Mouse (Mus musculus) kidney, postnatal 0 days (tissue): ENCODE measurements around the gene Taldo1. TPM values are rescaled to one million over a fixed set of nuclear protein-coding genes. Genes with fewer than 3 reads are reported as not detected.

ENCODE experiments used
- ATAC-seq: fragments of 200-750 bp; cut with Nextera tagmentation; replicated peaks from 2 replicates; pipeline ENCODE4 v1.8.0; 2017; ENCODE audit warnings: low read depth, moderate number of reproducible peaks, moderate TSS enrichment, moderate library complexity; ENCODE audit not compliant: low FRiP score
- DNase-seq: peaks from one replicate; pipeline ENCODE4 v3.0.0-alpha.2; 2016; ENCODE audit warnings: low spot score
- H3K27ac ChIP-seq: fragments of 300-500 bp; sonication (generic); 2 replicates; pipeline ENCODE4 v1.5.1; 2014; ENCODE audit warnings: mild to moderate bottlenecking
- H3K27me3 ChIP-seq: fragments of 300-500 bp; sonication (generic); 2 replicates; pipeline ENCODE4 v1.6.1; 2014; ENCODE audit warnings: low read length, mixed read lengths; ENCODE audit not compliant: insufficient read depth
- H3K36me3 ChIP-seq: fragments of 300-500 bp; sonication (generic); 2 replicates; pipeline ENCODE4 v1.6.1; 2014; ENCODE audit warnings: low read length, mixed read lengths; ENCODE audit not compliant: insufficient read depth
- H3K4me1 ChIP-seq: fragments of 300-500 bp; sonication (generic); replicated peaks from 2 replicates; pipeline ENCODE4 v1.6.1; 2014; ENCODE audit warnings: antibody characterized with exemption, low read length, mixed read lengths; ENCODE audit not compliant: insufficient read depth
- H3K4me2 ChIP-seq: fragments of 300-500 bp; sonication (generic); 2 replicates; pipeline ENCODE4 v1.6.1; 2014; ENCODE audit warnings: mild to moderate bottlenecking, low read length, moderate library complexity, mixed read lengths
- H3K4me3 ChIP-seq: fragments of 300-500 bp; sonication (generic); replicated peaks from 2 replicates; pipeline ENCODE4 v1.5.1; 2014; ENCODE audit warnings: low read depth, low read length
- H3K9ac ChIP-seq: fragments of 300-500 bp; sonication (generic); 2 replicates; pipeline ENCODE4 v1.6.1; 2014; ENCODE audit warnings: low read depth, low read length
- H3K9me3 ChIP-seq: fragments of 300-500 bp; sonication (generic); replicated peaks from 2 replicates; pipeline ENCODE4 v1.6.1; 2016; ENCODE audit warnings: low read length, inconsistent platforms, mixed read lengths
- CTCF ChIP-seq: IDR thresholded peaks from 2 replicates; pipeline ENCODE4 v1.5.1; 2016; ENCODE audit warnings: antibody characterized with exemption, low read depth, mild to moderate bottlenecking, moderate library complexity
- WGBS: fragments of 180-500 bp; shearing (Covaris S2); extraction: QIAGEN DNeasy Blood & Tissue Kit; methylation state at CpG from one replicate; pipeline ENCODE4 v1.1.7; 2014; 5-methylcytosine and 5-hydroxymethylcytosine counted together
- polyA plus RNA-seq: library from polyadenylated mRNA; unstranded; fragments of >200 nt; fragmentation: Nextera tagmentation; extraction: Ambion mirVana; gene quantifications from 2 replicates; pipeline ENCODE4 v1.2.1, GENCODE M21; 2015

The Taldo1 gene
- polyA plus RNA-seq, 1 experiment from 2014 or later: 420 TPM

- H3K27ac ChIP-seq: no peak overlapping the region
- no peaks in the 10 kb centered on the region for H3K9me3 ChIP-seq
- no peaks in the 10 kb centered on the region for H3K36me3 ChIP-seq
- H3K9ac ChIP-seq: no peak overlapping the region
- H3K4me1 ChIP-seq: no peaks in the 10 kb centered on the region
- H3K4me3 ChIP-seq: no peak overlapping the region
- no peaks in the 10 kb centered on the region for H3K27me3 ChIP-seq
- H3K4me2 ChIP-seq: no peak overlapping the region
- TF ChIP-seq CTCF: no peak
- 67% methylated on average over 3 of the region's 3 CpGs for WGBS
- ATAC-seq (no peak), DNase-seq (no peak)
Measured at GRCm38 (mm10) chr7:141365049-141365445, 27.0 kb upstream of the Taldo1 start.

DNA sequence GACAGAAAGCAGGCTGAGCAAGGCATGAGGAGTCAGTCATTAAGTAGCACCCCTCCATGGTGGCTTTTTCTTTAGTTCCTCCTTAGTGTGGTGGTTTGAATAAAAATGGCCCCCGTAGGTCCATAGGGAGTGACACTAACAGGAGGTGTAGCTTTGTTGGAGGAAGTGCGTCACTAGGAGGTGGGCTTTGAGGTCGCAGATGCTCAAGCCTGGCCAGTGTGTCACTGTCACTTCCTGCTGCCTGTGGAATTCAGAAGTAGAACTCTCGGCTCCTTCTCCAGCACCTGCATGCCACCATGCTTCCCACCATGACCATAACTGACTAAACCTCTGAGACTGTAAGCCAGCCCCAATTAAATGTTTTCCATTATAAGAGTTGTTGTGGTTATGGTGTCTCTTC is 24.6 kb upstream of the Taldo1 start:
- no peak for DNase-seq
- no peaks in the 10 kb centered on the region for H3K27me3 ChIP-seq
- H3K27ac ChIP-seq: no peak overlapping the region
- ATAC-seq: no peak
- TF ChIP-seq CTCF: no peak
- no peaks in the 10 kb centered on the region for H3K9me3 ChIP-seq
- H3K9ac ChIP-seq: no peak overlapping the region
- no peak overlapping the region for H3K4me3 ChIP-seq
- H3K4me2 ChIP-seq: no peak overlapping the region
- H3K36me3 ChIP-seq: no peaks in the 10 kb centered on the region
- 84% methylated on average over 4 of the region's 4 CpGs for WGBS
- H3K4me1 ChIP-seq: no peaks in the 10 kb centered on the region

GRCm38 (mm10) chr7:141369918-141370317 is 22.1 kb upstream of the Taldo1 start:
- Histone ChIP-seq H3K36me3 (no peaks in the 10 kb centered on the region), H3K4me1 (no peaks in the 10 kb centered on the region), H3K4me3 (no peak overlapping the region), H3K9ac (0 out of 2 replicates have a peak overlapping the region, but pooled peaks have one; percentile 31), H3K27me3 (no peaks in the 10 kb centered on the region), H3K9me3 (no peaks in the 10 kb centered on the region), H3K4me2 (no peak overlapping the region), H3K27ac (no peak overlapping the region)
- DNase-seq: no peak
- no peak for TF ChIP-seq CTCF
- no peak for ATAC-seq
- WGBS: 66% methylated on average over 5 of the region's 5 CpGs

- ATAC-seq (peak; percentile 73), DNase-seq (peak; percentile 64)
- Histone ChIP-seq H3K4me1 (no peaks in the 10 kb centered on the region), H3K27me3 (no peaks in the 10 kb centered on the region), H3K9me3 (no peaks in the 10 kb centered on the region), H3K9ac (no peak overlapping the region), H3K4me3 (no peak overlapping the region), H3K4me2 (no peak overlapping the region), H3K36me3 (no peaks in the 10 kb centered on the region), H3K27ac (peak overlapping the region; percentile 14; the same call in 1 of the 2 replicates)
- 34% methylated on average over 6 of the region's 6 CpGs for WGBS
- TF ChIP-seq CTCF: no peak
Measured at GRCm38 (mm10) chr7:141371942-141372595, 19.9 kb upstream of the Taldo1 start.

- no peak overlapping the region for H3K9ac ChIP-seq
- no peaks in the 10 kb centered on the region for H3K4me1 ChIP-seq
- no peak overlapping the region for H3K27ac ChIP-seq
- H3K9me3 ChIP-seq: no peaks in the 10 kb centered on the region
- no peak for ATAC-seq
- H3K36me3 ChIP-seq: no peaks in the 10 kb centered on the region
- H3K27me3 ChIP-seq: no peaks in the 10 kb centered on the region
- no peak for DNase-seq
- no peak overlapping the region for H3K4me2 ChIP-seq
- TF ChIP-seq CTCF: no peak
- 62% methylated on average over 6 of the region's 6 CpGs for WGBS
- H3K4me3 ChIP-seq: no peak overlapping the region
Measured at GRCm38 (mm10) chr7:141373611-141374010, 18.4 kb upstream of the Taldo1 start.

DNA sequence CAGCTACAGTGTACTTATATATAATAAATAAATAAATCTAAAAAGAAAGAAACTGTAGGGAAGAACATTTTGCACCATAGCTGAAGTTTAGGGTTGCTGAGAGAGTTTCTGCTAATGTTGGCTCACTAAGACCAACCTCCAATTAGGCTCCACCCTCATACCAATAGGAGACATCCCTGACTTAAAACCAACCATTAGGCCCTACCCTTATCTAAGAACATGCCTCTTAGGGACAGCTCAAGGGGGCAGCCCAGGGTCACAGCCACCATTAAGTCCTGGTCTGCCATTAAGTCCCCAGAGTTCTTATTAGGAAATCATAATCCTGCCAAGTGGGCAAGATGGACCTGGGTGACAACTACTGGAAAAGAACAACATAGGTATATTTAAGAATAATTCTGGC is 17.6 kb upstream of the Taldo1 start:
- Histone ChIP-seq H3K27ac (no peak overlapping the region), H3K27me3 (no peaks in the 10 kb centered on the region), H3K9ac (no peak overlapping the region), H3K4me2 (no peak overlapping the region), H3K9me3 (no peaks in the 10 kb centered on the region), H3K36me3 (no peaks in the 10 kb centered on the region), H3K4me1 (no peaks in the 10 kb centered on the region), H3K4me3 (no peak overlapping the region)
- ATAC-seq (no peak), DNase-seq (no peak)
- no peak for TF ChIP-seq CTCF

DNA sequence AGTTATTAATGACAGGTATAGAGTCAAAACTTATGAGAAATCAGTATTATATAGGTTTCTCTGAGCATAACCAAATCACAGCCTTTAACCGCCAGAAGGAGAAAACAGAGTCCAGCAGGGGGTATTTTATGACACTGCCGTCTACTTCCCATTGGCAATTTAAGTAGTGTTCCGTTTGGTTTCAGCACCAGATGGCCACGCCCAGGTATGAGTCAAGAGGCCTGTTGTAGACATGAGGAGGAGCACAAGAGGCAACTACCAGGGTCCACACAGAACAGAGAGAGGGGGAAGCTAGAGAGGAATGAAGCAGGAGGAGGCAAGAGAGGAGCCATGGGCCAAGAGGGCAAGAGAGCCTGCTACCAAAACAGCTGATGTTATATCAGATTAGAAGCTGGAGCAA is 12.4 kb upstream of the Taldo1 start:
- TF ChIP-seq CTCF: no peak
- ATAC-seq (no peak), DNase-seq (no peak)
- Histone ChIP-seq H3K4me3 (no peak overlapping the region), H3K27me3 (no peaks in the 10 kb centered on the region), H3K9me3 (no peaks in the 10 kb centered on the region), H3K4me2 (no peak overlapping the region), H3K9ac (no peak overlapping the region), H3K36me3 (no peaks in the 10 kb centered on the region), H3K4me1 (no peaks in the 10 kb centered on the region), H3K27ac (no peak overlapping the region)
- 33% methylated on average over 4 of the region's 4 CpGs for WGBS
